Mouse (Mus musculus) embryonic fibroblast, embryonic 13.5 days (primary cell): ENCODE results near the gene Eif2ak3.

Experiments
- CTCF ChIP-seq: IDR thresholded peaks from 2 replicates; pipeline ENCODE4 v1.5.1; 2011; ENCODE audit warnings: mild to moderate bottlenecking, control low read depth, low read length, moderate library complexity, borderline replicate concordance; ENCODE audit not compliant: insufficient read depth
- POLR2A ChIP-seq: IDR thresholded peaks from 2 replicates; pipeline ENCODE4 v1.6.1; 2011; ENCODE audit warnings: low read depth, mild to moderate bottlenecking, control low read depth, low read length, moderate library complexity

DNA sequence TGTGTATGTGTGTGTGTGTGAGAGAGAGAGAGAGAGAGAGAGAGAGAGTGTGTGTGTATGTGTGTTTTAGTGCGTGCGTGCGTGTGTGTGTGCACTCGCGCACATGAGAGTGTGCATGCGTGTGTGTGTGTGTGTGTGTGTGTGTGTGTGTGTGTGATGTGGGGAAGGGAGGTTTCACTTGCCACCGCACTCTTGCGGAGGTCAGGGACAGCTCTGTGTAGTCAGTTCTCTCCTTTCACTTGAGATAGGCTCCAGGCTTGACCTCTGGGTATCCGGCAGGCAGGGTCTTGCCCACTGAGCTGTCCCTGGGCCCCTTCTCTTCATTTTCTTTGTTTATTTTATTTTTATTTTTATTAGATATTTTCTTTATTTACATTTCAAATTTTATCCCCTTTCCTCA, 23.0 kb downstream of the Eif2ak3 start:
- no peak for TF ChIP-seq POLR2A
- TF ChIP-seq CTCF, result no peak
